ENCODE assay signal across 11 mouse cellular contexts in genomic region chr16:24447666-24448492, GRCm38 (mm10). TPM values are rescaled to one million over a fixed set of nuclear protein-coding genes. Genes with fewer than 3 reads are reported as not detected.
DNase-seq lines count a peak whose midpoint lies in the region; ATAC-seq and TF ChIP-seq lines count a peak whose summit lies in the region.
"Had no signal": no experiment of that assay in that cellular context is flagged by ENCODE, and none has a peak within 500 bp of the region (broad histone marks: within the 10 kb centered on the region; RNA-seq: fewer than 3 reads in every experiment).

No protein-coding gene starts in this region.

- peaks cover 64% of the 10 kb centered on the region for H3K4me1 ChIP-seq in heart, embryonic 16.5 days (ENCODE audit: control insufficient read depth, insufficient read depth, low read length)
- H3K4me1 ChIP-seq in E14TG2a.4 (replicated peaks; ENCODE audit: low read depth, low read length), result peaks cover 79% of the 10 kb centered on the region
- H3K4me1 ChIP-seq in intestine, embryonic 16.5 days (ENCODE audit: control insufficient read depth, insufficient read depth, low read length), result peaks cover 43% of the 10 kb centered on the region
- H3K4me1 ChIP-seq in forebrain, postnatal 0 days (ENCODE audit: insufficient read depth), result 0 out of 2 replicates have a peak, but pooled peaks cover 9% of the 10 kb centered on the region

- no peaks in the 10 kb centered on the region for H3K36me3 ChIP-seq in heart, embryonic 16.5 days (ENCODE audit: control insufficient read depth, insufficient read depth)
- peaks cover 3% of the 10 kb centered on the region; the same call in 1 of the 2 replicates for H3K36me3 ChIP-seq in E14TG2a.4 (ENCODE audit: insufficient read depth, low read length)
- H3K36me3 ChIP-seq in intestine, embryonic 16.5 days (ENCODE audit: control insufficient read depth, insufficient read depth, low read length), result no peaks in the 10 kb centered on the region; the same call in 1 of the 2 replicates
- H3K36me3 ChIP-seq in forebrain, postnatal 0 days (ENCODE audit: insufficient read depth), result no peaks in the 10 kb centered on the region
- H3K36me3 ChIP-seq: midbrain, embryonic 10.5 days had no signal

- ATAC-seq in heart, embryonic 16.5 days (replicated peaks; ENCODE audit: extremely low read depth, insufficient read depth, low FRiP score), result no peak
- peak; percentile 81 for ATAC-seq in intestine, embryonic 16.5 days
- no peak for ATAC-seq in forebrain, postnatal 0 days

- H3K27me3 ChIP-seq in heart, embryonic 16.5 days (ENCODE audit: control insufficient read depth, insufficient read depth, low read length), result no peaks in the 10 kb centered on the region
- H3K27me3 ChIP-seq in E14TG2a.4 (ENCODE audit: insufficient read depth, low read length), result no peaks in the 10 kb centered on the region
- H3K27me3 ChIP-seq in intestine, embryonic 16.5 days (replicated peaks; ENCODE audit: control insufficient read depth, insufficient read depth, low read length), result no peaks in the 10 kb centered on the region
- H3K27me3 ChIP-seq in forebrain, postnatal 0 days (ENCODE audit: insufficient read depth, low read length), result no peaks in the 10 kb centered on the region

- H3K9ac ChIP-seq in heart, embryonic 16.5 days (ENCODE audit: low read length), result no peak overlapping the region
- H3K9ac ChIP-seq in intestine, embryonic 16.5 days (ENCODE audit: low read depth, low read length), result peak overlapping the region; percentile 57
- H3K9ac ChIP-seq in forebrain, postnatal 0 days, result no peak overlapping the region

- H3K4me3 ChIP-seq in heart, embryonic 16.5 days (ENCODE audit: low read length), result no peak overlapping the region
- peak overlapping the region; percentile 46 for H3K4me3 ChIP-seq in E14TG2a.4 (replicated peaks; ENCODE audit: low read length)
- peak overlapping the region; percentile 35 for H3K4me3 ChIP-seq in intestine, embryonic 16.5 days (ENCODE audit: low read length)
- H3K4me3 ChIP-seq in forebrain, postnatal 0 days (ENCODE audit: low read depth, low read length), result no peak overlapping the region
- H3K4me3 ChIP-seq: midbrain, embryonic 10.5 days had no signal

- no peak overlapping the region for H3K4me2 ChIP-seq in heart, embryonic 16.5 days (ENCODE audit: low read depth, low read length)
- peak overlapping the region; percentile 22 for H3K4me2 ChIP-seq in intestine, embryonic 16.5 days (ENCODE audit: low read depth, low read length)
- H3K4me2 ChIP-seq in forebrain, postnatal 0 days (ENCODE audit: low read depth), result no peak overlapping the region

- 37% methylated on average over 7 of the region's 7 CpGs for WGBS in heart, embryonic 16.5 days
- WGBS in intestine, embryonic 16.5 days, result 27% methylated on average over 7 of the region's 7 CpGs
- 63% methylated on average over 7 of the region's 7 CpGs for WGBS in forebrain, postnatal 0 days

- no peaks in the 10 kb centered on the region for H3K9me3 ChIP-seq in heart, embryonic 16.5 days (replicated peaks; ENCODE audit: control insufficient read depth, low read length)
- H3K9me3 ChIP-seq in E14TG2a.4 (ENCODE audit: low read length), result no peaks in the 10 kb centered on the region
- H3K9me3 ChIP-seq in intestine, embryonic 16.5 days (ENCODE audit: control insufficient read depth, low read length), result no peaks in the 10 kb centered on the region
- H3K9me3 ChIP-seq in forebrain, postnatal 0 days (ENCODE audit: low read length), result no peaks in the 10 kb centered on the region
- H3K9me3 ChIP-seq: midbrain, embryonic 10.5 days had no signal

- no peak for DNase-seq in heart, adult 18-20 months
- DNase-seq in 3134 (ENCODE audit: extremely low read depth, insufficient read length, low spot score), result peak; percentile 65
- DNase-seq in layer of hippocampus, postnatal 10 days (ENCODE audit: low spot score in 2 of 2), result no peak
- DNase-seq in forebrain, postnatal 0 days, result no peak
- DNase-seq in layer of hippocampus, adult 9-11 months, result no peak
- DNase-seq: cerebellum, adult 11-12 months; spleen, adult 18-20 months had no signal

- peak overlapping the region; percentile 18; the same call in 1 of the 2 replicates for H3K27ac ChIP-seq in heart, embryonic 16.5 days (ENCODE audit: low read length)
- peak overlapping the region; percentile 86 for H3K27ac ChIP-seq in intestine, embryonic 16.5 days (ENCODE audit: low read length)
- H3K27ac ChIP-seq in forebrain, postnatal 0 days (ENCODE audit: low read depth, low read length), result no peak overlapping the region
- H3K27ac ChIP-seq: midbrain, embryonic 10.5 days had no signal

- no peak for TF ChIP-seq CTCF in E14TG2a.4 (conservative IDR thresholded peaks at IDR 0.05; ENCODE audit: low read length)
- TF ChIP-seq CTCF in forebrain, postnatal 0 days (IDR thresholded peaks at IDR 0.05; ENCODE audit: low read depth), result no peak

RNA-seq across cellular contexts. Expression of gene Lpp, which starts 54.6 kb away (rescaled TPM):
- 42.6 and 46.2 TPM in 2 replicates for polyA plus RNA-seq in heart, embryonic 16.5 days (2015; fragmentation: Nextera tagmentation; extraction: Ambion mirVana)
- total RNA-seq in heart, adult 18-20 months (2021), result 10 to 100 TPM; 20.7 to 25.2 TPM
- 64.7 and 66.5 TPM in 2 replicates for polyA plus RNA-seq in intestine, embryonic 16.5 days (2015; fragmentation: Nextera tagmentation; extraction: Ambion mirVana)
- total RNA-seq in layer of hippocampus, postnatal 10 days (2021), result 10 to 100 TPM; 10.9 to 11.2 TPM
- 6.0 and 9.4 TPM in 2 replicates for total RNA-seq in forebrain, postnatal 0 days (2014; rRNA removed)
- 2.6 and 6.2 TPM in 2 replicates for polyA plus RNA-seq in forebrain, postnatal 0 days (2015; fragmentation: Nextera tagmentation; extraction: Ambion mirVana)

Comparison
In these comparisons a context has a peak if more than half of its experiments do, and no peak if none do; other contexts are left out.
1. H3K4me3 ChIP-seq: peak in E14TG2a.4 (single experiment) and intestine, embryonic 16.5 days (single experiment); none in heart, embryonic 16.5 days (single experiment) and forebrain, postnatal 0 days (single experiment).